Mouse (Mus musculus) kidney, embryonic 16.5 days (tissue): Measurements from ENCODE around the gene Sncb. TPM values are rescaled to one million over a fixed set of nuclear protein-coding genes. Genes with fewer than 3 reads are reported as not detected.

Source experiments
- ATAC-seq: fragments of 200-750 bp; cut with Nextera tagmentation; 2 replicates; pipeline ENCODE4 v1.8.0; 2017; ENCODE audit warnings: moderate TSS enrichment; ENCODE audit not compliant: low FRiP score, low TSS enrichment
- H3K27ac ChIP-seq: fragments of 300-500 bp; sonication (generic); 2 replicates; pipeline ENCODE4 v1.5.1; 2014; ENCODE audit warnings: low read length
- H3K27me3 ChIP-seq: fragments of 300-500 bp; sonication (generic); 2 replicates; pipeline ENCODE4 v1.6.1; 2014; ENCODE audit warnings: low read length, control low read depth, mixed read lengths; ENCODE audit not compliant: insufficient read depth
- H3K36me3 ChIP-seq: fragments of 300-500 bp; sonication (generic); 2 replicates; pipeline ENCODE4 v1.6.1; 2014; ENCODE audit warnings: low read length, control low read depth, mixed read lengths; ENCODE audit not compliant: insufficient read depth
- H3K4me1 ChIP-seq: fragments of 300-500 bp; sonication (generic); 2 replicates; pipeline ENCODE4 v1.6.1; 2014; ENCODE audit warnings: low read length, control low read depth, mixed read lengths; ENCODE audit not compliant: insufficient read depth
- H3K4me2 ChIP-seq: fragments of 300-500 bp; sonication (generic); replicated peaks from 2 replicates; pipeline ENCODE4 v1.6.1; 2014; ENCODE audit warnings: low read depth, low read length
- H3K4me3 ChIP-seq: fragments of 300-500 bp; sonication (generic); 2 replicates; pipeline ENCODE4 v1.5.1; 2014; ENCODE audit warnings: mild to moderate bottlenecking, low read length
- H3K9ac ChIP-seq: fragments of 300-500 bp; sonication (generic); replicated peaks from 2 replicates; pipeline ENCODE4 v1.6.1; 2014; ENCODE audit warnings: low read length
- H3K9me3 ChIP-seq: fragments of 300-500 bp; sonication (generic); 2 replicates; pipeline ENCODE4 v1.6.1; 2016; ENCODE audit warnings: low read length, control low read depth
- WGBS: fragments of 180-500 bp; shearing (Covaris S2); extraction: QIAGEN DNeasy Blood & Tissue Kit; methylation state at CpG from one replicate; pipeline ENCODE4 v1.1.7; 2014; 5-methylcytosine and 5-hydroxymethylcytosine counted together
- polyA plus RNA-seq: library from polyadenylated mRNA; unstranded; fragments of >200 nt; fragmentation: Nextera tagmentation; extraction: Ambion mirVana; gene quantifications from 2 replicates; pipeline ENCODE4 v1.2.1, GENCODE M21; 2015

Gene Sncb
- polyA plus RNA-seq, 1 experiment from 2014 or later, result not detected

- Histone ChIP-seq H3K9me3 (no peaks in the 10 kb centered on the region), H3K4me3 (peak within 1 kb of the TSS; percentile 57), H3K27me3 (peaks cover 42% of the 10 kb centered on the region), H3K36me3 (no peaks in the 10 kb centered on the region), H3K4me2 (peak within 1 kb of the TSS; percentile 95), H3K9ac (no peak within 1 kb of the TSS), H3K4me1 (peaks cover 5% of the 10 kb centered on the region), H3K27ac (no peak within 1 kb of the TSS)
- ATAC-seq, result 0 out of 2 replicates have a peak, but pooled peaks have one; percentile 29
- 2% methylated on average over 29 of the region's 29 CpGs for WGBS
These were observed 16.5 kb downstream of the Sncb start, which contains the start of gene Gprin1 for GRCm38 (mm10) chr13:54749864-54750411. Gene Gprin1, minus strand, starts transcription at chr13:54749874.

GRCm38 (mm10) chr13:54749061-54749863 lies 17.1 kb downstream of the Sncb start:
- Histone ChIP-seq H3K9me3 (no peaks in the 10 kb centered on the region), H3K9ac (no peak overlapping the region), H3K27ac (no peak overlapping the region), H3K36me3 (no peaks in the 10 kb centered on the region), H3K27me3 (peaks cover 37% of the 10 kb centered on the region), H3K4me2 (peak overlapping the region; percentile 95), H3K4me3 (peak overlapping the region; percentile 57), H3K4me1 (peaks cover 5% of the 10 kb centered on the region)
- 2% methylated on average over 64 of the region's 100 CpGs for WGBS
- ATAC-seq, result peak; percentile 90

- H3K4me3 ChIP-seq, result peak overlapping the region; percentile 57; the same call in 1 of the 2 replicates
- no peaks in the 10 kb centered on the region for H3K9me3 ChIP-seq
- H3K4me2 ChIP-seq, result peak overlapping the region; percentile 95
- H3K36me3 ChIP-seq, result no peaks in the 10 kb centered on the region
- no peak overlapping the region for H3K27ac ChIP-seq
- no peak overlapping the region for H3K9ac ChIP-seq
- H3K27me3 ChIP-seq, result peaks cover 35% of the 10 kb centered on the region
- ATAC-seq, result peak; percentile 33
- WGBS, result 46% methylated on average over 10 of the region's 10 CpGs
- H3K4me1 ChIP-seq, result peaks cover 5% of the 10 kb centered on the region
These were observed 17.7 kb downstream of the Sncb start for GRCm38 (mm10) chr13:54748721-54749060.

GRCm38 (mm10) chr13:54748190-54748589 lies 18.2 kb downstream of the Sncb start:
- 83% methylated on average over 8 of the region's 8 CpGs for WGBS
- Histone ChIP-seq H3K4me2 (no peak overlapping the region), H3K27ac (no peak overlapping the region), H3K9ac (no peak overlapping the region), H3K4me3 (no peak overlapping the region), H3K4me1 (peaks cover 5% of the 10 kb centered on the region), H3K9me3 (no peaks in the 10 kb centered on the region), H3K27me3 (peaks cover 33% of the 10 kb centered on the region), H3K36me3 (no peaks in the 10 kb centered on the region)
- ATAC-seq, result no peak

GRCm38 (mm10) chr13:54746896-54747295 lies 19.5 kb downstream of the Sncb start:
- H3K9me3 ChIP-seq, result no peaks in the 10 kb centered on the region
- ATAC-seq, result no peak
- whole genome bisulfite sequencing, result 50% methylated on average over 10 of the region's 10 CpGs

GRCm38 (mm10) chr13:54746110-54746509 lies 20.3 kb downstream of the Sncb start:
- Histone ChIP-seq H3K4me3 (no peak overlapping the region), H3K4me1 (peaks cover 5% of the 10 kb centered on the region), H3K9me3 (no peaks in the 10 kb centered on the region), H3K9ac (no peak overlapping the region), H3K36me3 (no peaks in the 10 kb centered on the region), H3K4me2 (no peak overlapping the region), H3K27me3 (peaks cover 33% of the 10 kb centered on the region), H3K27ac (no peak overlapping the region)
- ATAC-seq, result no peak
- WGBS, result 44% methylated on average over 6 of the region's 6 CpGs

More at GRCm38 (mm10) chr13:54746896-54747295, 19.5 kb downstream of the Sncb start:
- Histone ChIP-seq H3K4me2 (no peak overlapping the region), H3K27ac (no peak overlapping the region), H3K9ac (no peak overlapping the region), H3K4me3 (no peak overlapping the region), H3K36me3 (no peaks in the 10 kb centered on the region), H3K4me1 (peaks cover 5% of the 10 kb centered on the region), H3K27me3 (peaks cover 33% of the 10 kb centered on the region)

- Histone ChIP-seq H3K4me3 (peak overlapping the region; percentile 49), H3K27me3 (peaks cover 44% of the 10 kb centered on the region), H3K9ac (no peak overlapping the region), H3K4me2 (peak overlapping the region; percentile 70), H3K9me3 (no peaks in the 10 kb centered on the region), H3K27ac (no peak overlapping the region), H3K36me3 (no peaks in the 10 kb centered on the region), H3K4me1 (peaks cover 10% of the 10 kb centered on the region; the same call in 1 of the 2 replicates)
- 2% methylated on average over 30 of the region's 34 CpGs for WGBS
- no peak for ATAC-seq
These were observed 28.2 kb downstream of the Sncb start for GRCm38 (mm10) chr13:54738213-54738601.

DNA sequence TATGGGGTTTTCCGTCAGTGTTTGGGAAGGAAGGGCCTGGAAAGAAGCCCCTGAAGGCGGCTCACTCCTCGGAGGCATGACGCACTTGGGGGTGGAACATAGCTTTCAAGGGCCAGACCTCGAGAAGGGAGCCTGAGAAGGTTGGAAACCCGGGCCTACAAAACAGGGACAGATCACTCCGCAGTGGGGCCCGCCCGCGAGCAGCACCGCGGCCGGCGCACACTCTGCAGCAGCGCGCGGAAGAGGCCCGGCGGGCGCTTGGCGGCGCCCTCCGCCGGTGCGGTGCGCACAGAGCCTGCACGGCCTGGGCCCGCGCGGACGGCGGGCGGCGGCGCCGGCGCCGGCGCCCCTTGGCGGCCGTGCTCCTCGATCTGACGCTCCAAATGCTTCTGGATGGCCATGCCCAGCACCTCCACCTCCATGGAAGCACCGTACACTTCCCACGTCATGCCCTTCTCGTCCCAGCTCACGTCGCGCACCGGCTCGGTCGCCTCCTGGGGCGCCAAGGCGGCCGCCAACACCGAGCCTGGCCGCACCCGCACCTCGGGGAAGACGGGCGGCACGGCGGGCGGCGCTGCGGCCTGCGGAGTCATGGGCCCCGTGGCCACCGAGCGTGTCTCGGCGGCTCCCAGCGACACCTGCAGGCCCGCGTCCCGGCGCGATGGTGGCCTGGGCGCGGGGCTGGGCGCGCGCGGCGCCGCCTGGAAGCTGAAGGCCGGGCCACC lies 28.7 kb downstream of the Sncb start:
- no peaks in the 10 kb centered on the region for H3K36me3 ChIP-seq
- H3K4me1 ChIP-seq, result peaks cover 10% of the 10 kb centered on the region; the same call in 1 of the 2 replicates
- WGBS, result under 1% methylated on average over 70 of the region's 87 CpGs
- H3K4me2 ChIP-seq, result peak overlapping the region; percentile 70
- H3K9ac ChIP-seq, result peak overlapping the region; percentile 48
- peaks cover 44% of the 10 kb centered on the region for H3K27me3 ChIP-seq
- no peak overlapping the region for H3K27ac ChIP-seq
- peak overlapping the region; percentile 49 for H3K4me3 ChIP-seq
- ATAC-seq, result peak; percentile 86
- H3K9me3 ChIP-seq, result no peaks in the 10 kb centered on the region

GRCm38 (mm10) chr13:54736931-54737330 lies 29.5 kb downstream of the Sncb start:
- Histone ChIP-seq H3K4me2 (no peak overlapping the region; the same call in 1 of the 2 replicates), H3K4me1 (peaks cover 10% of the 10 kb centered on the region; the same call in 1 of the 2 replicates), H3K9ac (no peak overlapping the region; the same call in 1 of the 2 replicates), H3K4me3 (peak overlapping the region; percentile 49), H3K27me3 (peaks cover 44% of the 10 kb centered on the region), H3K27ac (no peak overlapping the region), H3K36me3 (no peaks in the 10 kb centered on the region), H3K9me3 (no peaks in the 10 kb centered on the region)
- 25% methylated on average over 3 of the region's 3 CpGs for WGBS
- peak; percentile 41; the same call in 1 of the 2 replicates for ATAC-seq
